Mouse (Mus musculus) thymus, adult 18-20 months (tissue): ENCODE results near the gene Eml2.

ENCODE experiments used
- DNase-seq, 2 experiments: peaks; one replicate each; pipeline ENCODE4 v3.0.0; 2022; ENCODE audit warnings: mixed read lengths in 2 of 2

Gene Eml2

GRCm38 (mm10) chr7:19231849-19232248, 55.6 kb downstream of the Eml2 start:
- DNase-seq = no peak

- no peak for DNase-seq
These were observed 58.4 kb downstream of the Eml2 start for GRCm38 (mm10) chr7:19234652-19235051.

GRCm38 (mm10) chr7:19235092-19235671, 59.0 kb downstream of the Eml2 start:
- no peak for DNase-seq

- no peak for DNase-seq
These were observed 60.2 kb downstream of the Eml2 start for GRCm38 (mm10) chr7:19236411-19236810.

GRCm38 (mm10) chr7:19238344-19238743, 62.1 kb downstream of the Eml2 start:
- DNase-seq = no peak

- peak; percentile 65 to 68 for DNase-seq
These were observed 63.2 kb downstream of the Eml2 start for GRCm38 (mm10) chr7:19239423-19239822.

GRCm38 (mm10) chr7:19239986-19240385, 63.8 kb downstream of the Eml2 start:
- no peak for DNase-seq

GRCm38 (mm10) chr7:19240905-19241463, 64.8 kb downstream of the Eml2 start:
- DNase-seq = no peak

- no peak for DNase-seq
These were observed 65.8 kb downstream of the Eml2 start for GRCm38 (mm10) chr7:19242005-19242404.

GRCm38 (mm10) chr7:19243858-19244257, 67.6 kb downstream of the Eml2 start:
- no peak for DNase-seq

GRCm38 (mm10) chr7:19245083-19245482, 68.9 kb downstream of the Eml2 start:
- no peak for DNase-seq

GRCm38 (mm10) chr7:19246855-19247254, 70.6 kb downstream of the Eml2 start:
- DNase-seq = no peak

GRCm38 (mm10) chr7:19247511-19247910, 71.3 kb downstream of the Eml2 start:
- DNase-seq = no peak

- no peak for DNase-seq
These were observed 75.9 kb downstream of the Eml2 start for GRCm38 (mm10) chr7:19252078-19252477.

GRCm38 (mm10) chr7:19253437-19253836, 77.2 kb downstream of the Eml2 start:
- no peak for DNase-seq

GRCm38 (mm10) chr7:19255395-19255794, 79.2 kb downstream of the Eml2 start:
- no peak for DNase-seq
